Mouse (Mus musculus): ENCODE results near the gene Slit3. TPM values are rescaled to one million over a fixed set of nuclear protein-coding genes. Genes with fewer than 3 reads are reported as not detected.

Slit3 gene
- polyA plus RNA-seq, 1 experiment from 2014 or later = 0.03 TPM

DNA sequence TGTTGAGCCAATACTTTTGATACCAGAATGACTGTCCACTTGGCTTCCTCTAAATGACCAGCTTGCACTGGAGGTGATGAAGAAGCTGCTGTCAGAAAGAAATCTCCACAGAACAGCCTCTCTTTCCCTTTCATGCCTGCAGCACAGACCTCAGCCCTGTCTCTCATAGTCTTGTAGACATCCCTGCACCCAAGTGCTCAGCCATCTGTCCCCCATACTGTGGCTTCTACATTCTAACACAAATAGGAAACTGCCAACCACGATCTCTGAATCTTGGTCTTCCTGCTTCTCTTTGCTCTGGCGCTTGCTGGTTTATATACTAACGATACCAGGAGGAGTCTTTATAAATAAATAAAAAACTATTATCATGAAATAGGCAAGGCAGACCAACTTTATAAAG is 184.9 kb downstream of the Slit3 start:
- no peak for DNase-seq (ENCODE audit: low read depth, low spot score)
- POLR2A ChIA-PET = no interaction called here
- in situ Hi-C loops (cut with MboI; ENCODE audit: low pct_unique_long_range_greater_than_20kb) = no loop called here
- no peaks in the 10 kb centered on the region for H3K27me3 ChIP-seq
- no peak for TF ChIP-seq CTCF (IDR thresholded peaks at IDR 0.05)
- CTCF ChIA-PET = no interaction called here
- ATAC-seq = no peak

DNA sequence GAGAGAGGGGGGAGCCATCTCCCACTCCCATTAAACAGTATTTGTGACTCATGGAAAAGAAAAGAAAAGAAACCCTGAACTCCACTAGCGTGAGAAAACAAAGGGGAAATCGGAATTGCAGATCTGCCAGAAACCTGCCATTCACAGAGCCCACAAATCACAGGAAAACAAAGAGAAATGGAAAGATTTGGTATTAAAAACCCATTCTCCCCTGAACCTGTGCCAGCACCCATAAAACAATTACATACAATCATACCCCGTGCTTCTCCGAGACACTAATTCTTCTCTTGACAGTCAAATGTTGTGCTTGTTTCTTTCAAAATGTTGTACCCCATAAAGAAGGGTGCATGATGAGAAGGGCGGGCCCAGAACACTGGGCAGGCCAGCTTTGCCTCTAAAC is 185.9 kb downstream of the Slit3 start:
- POLR2A ChIA-PET = no interaction called here
- in situ Hi-C loops (cut with MboI; ENCODE audit: low pct_unique_long_range_greater_than_20kb) = no loop called here
- H3K27me3 ChIP-seq = no peaks in the 10 kb centered on the region
- CTCF ChIA-PET = no interaction called here
- TF ChIP-seq CTCF (IDR thresholded peaks at IDR 0.05) = no peak
- DNase-seq (ENCODE audit: low read depth, low spot score) = no peak
- no peak for ATAC-seq

DNA sequence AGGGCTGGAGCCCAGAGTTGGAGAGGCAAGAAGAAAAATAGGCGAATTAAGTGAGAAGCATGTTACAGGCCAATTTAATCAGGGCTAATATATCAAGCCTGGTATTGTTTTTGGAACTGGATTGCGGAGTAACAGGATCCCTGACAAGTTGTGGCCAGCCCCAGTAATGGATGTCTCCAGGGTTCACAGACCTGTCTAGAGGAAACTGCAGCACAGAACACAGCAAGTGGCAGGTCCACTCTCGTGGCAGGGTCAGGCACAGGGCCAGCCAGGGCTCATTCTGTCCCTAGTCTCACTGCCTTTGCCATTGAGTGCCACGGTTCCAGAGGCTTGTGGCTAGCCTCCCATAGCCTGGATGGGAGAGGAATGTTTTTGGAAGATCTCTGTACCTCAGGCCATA is 187.0 kb downstream of the Slit3 start:
- peaks cover 3% of the 10 kb centered on the region for H3K27me3 ChIP-seq
- CTCF ChIA-PET = no interaction called here

DNA sequence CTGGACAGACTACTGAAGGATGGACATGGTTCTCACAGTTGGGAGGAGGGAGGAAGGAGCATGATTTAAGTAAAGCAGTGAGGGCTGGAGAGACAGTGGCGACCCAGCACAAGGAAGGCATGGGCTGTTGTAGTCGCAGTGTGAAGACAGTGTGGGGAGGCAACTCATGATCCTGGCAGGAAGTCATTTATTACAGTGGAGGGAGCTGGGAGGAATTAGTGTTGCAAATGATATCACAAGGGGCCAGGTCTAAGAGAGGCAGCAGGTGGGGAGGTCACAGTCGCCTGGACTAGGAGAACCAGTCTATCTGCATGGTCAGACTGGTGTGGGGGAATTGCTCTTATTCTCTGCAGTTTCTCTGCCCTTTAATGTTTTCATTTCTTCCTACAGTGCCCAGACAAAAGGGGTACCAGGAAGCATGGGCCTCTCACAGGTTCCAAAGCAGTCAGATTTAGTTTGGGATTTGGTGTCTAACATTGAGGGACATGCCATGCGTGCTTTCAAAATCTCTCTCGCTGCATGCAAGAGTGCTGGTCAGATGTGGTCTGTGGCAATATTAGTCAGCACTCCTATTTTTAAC is 194.5 kb downstream of the Slit3 start:
- peaks cover 3% of the 10 kb centered on the region for H3K27me3 ChIP-seq
- TF ChIP-seq CTCF (IDR thresholded peaks at IDR 0.05) = no peak
- ATAC-seq = no peak
- ChIA-PET CTCF (no interaction called here), POLR2A (interaction anchor here (0.6 kb wide), 1 partner anchor 83 kb away, joined by 3 read pairs; no protein-coding TSS in a partner anchor)
- DNase-seq (ENCODE audit: low read depth, low spot score) = no peak
- in situ Hi-C loops (cut with MboI; ENCODE audit: low pct_unique_long_range_greater_than_20kb) = no loop called here

More for the DNA sequence above, 187.0 kb downstream of the Slit3 start:
- POLR2A ChIA-PET = no interaction called here
- DNase-seq (ENCODE audit: low read depth, low spot score) (no peak), ATAC-seq (no peak)
- TF ChIP-seq CTCF (IDR thresholded peaks at IDR 0.05) = no peak
- in situ Hi-C loops (cut with MboI; ENCODE audit: low pct_unique_long_range_greater_than_20kb) = no loop called here

DNA sequence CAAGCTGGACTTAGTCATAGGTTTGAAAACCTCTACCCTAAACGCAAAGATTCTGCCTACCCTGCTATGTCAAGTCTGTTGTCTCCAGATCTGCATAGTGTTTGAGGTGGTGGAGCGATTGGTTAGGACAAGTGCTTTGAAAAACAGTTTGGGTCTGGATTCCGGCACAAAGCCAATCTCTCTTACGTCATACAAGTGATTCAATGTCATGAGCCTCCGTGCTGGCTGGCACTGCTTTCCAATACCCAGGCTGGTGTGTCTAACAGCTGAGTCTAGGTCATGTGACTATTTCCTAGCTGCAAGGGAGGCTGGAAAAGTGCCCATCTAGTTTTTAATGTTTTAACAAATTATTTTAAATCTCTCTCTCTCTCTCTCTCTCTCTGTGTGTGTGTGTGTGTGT is 196.2 kb downstream of the Slit3 start:
- ATAC-seq (no peak), DNase-seq (ENCODE audit: low read depth, low spot score) (no peak)
- peaks cover 2% of the 10 kb centered on the region for H3K27me3 ChIP-seq
- ChIA-PET CTCF (no interaction called here), POLR2A (no interaction called here)
- no peak for TF ChIP-seq CTCF (IDR thresholded peaks at IDR 0.05)
- in situ Hi-C loops (cut with MboI; ENCODE audit: low pct_unique_long_range_greater_than_20kb) = no loop called here

DNA sequence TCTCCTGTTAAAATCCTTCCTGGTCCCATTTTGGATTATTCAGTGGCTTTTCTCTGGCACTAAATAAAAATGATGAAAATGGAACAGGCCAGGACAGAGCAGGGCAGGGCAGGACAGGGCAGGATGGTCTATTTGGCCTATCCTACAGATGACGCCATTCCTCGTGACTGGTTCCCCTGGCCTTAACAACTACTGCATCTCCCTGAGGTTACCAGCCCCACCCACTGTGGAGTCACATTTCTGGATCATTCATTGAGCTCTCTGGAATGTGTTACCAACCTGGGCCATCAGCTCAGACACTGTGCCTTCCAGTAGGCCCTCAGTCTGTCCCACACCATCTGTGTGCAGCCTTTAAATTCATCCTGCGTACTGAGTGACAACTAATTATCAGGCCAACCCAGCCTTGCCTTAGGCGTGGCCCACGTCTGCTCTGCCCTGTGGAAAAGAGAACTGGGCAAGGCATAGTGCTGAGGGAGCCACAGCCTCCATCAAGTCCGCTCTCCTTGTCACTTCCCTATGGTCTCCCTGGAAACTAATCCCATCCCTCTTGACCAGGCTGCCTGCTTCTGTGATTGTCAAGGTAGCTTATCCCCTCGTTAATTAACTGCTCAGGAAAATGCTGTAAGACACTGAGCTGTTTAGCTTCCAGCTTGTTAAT is 196.9 kb downstream of the Slit3 start:
- ATAC-seq (no peak), DNase-seq (ENCODE audit: low read depth, low spot score) (no peak)
- CTCF ChIA-PET = no interaction called here
- no peaks in the 10 kb centered on the region for H3K27me3 ChIP-seq
- POLR2A ChIA-PET = no interaction called here
- TF ChIP-seq CTCF (IDR thresholded peaks at IDR 0.05) = no peak
- in situ Hi-C loops (cut with MboI; ENCODE audit: low pct_unique_long_range_greater_than_20kb) = no loop called here

DNA sequence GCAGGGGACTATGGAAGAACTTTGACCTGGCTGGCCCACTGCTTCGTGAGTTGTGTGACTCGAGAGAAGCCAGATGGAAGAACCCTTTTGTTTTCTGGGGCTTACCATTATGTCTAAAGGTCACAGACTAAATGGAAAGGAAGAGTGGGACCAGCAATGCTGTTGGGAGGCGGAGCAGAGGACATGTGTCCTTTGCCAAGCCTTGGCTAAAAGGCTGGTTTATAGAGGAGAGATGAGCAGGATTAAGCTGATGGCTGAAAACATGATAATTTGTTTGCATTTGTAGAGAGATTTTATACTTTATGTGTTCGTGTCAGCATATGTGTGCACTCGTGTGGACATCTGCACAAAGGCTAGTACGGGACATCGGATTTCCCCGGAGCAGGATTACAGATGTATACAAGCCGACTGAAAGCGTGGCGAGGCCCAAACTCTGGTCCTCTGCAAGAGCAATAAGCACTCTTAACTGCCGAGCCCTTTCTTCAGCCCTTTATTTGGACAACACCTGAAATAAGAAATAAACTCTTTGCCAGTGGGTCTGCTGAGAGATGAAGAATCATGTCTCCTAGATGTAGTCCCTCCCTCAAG is 197.5 kb downstream of the Slit3 start:
- ATAC-seq (no peak), DNase-seq (ENCODE audit: low read depth, low spot score) (no peak)
- H3K27me3 ChIP-seq = no peaks in the 10 kb centered on the region
- TF ChIP-seq CTCF (IDR thresholded peaks at IDR 0.05) = no peak
- in situ Hi-C loops (cut with MboI; ENCODE audit: low pct_unique_long_range_greater_than_20kb) = no loop called here
- POLR2A ChIA-PET = no interaction called here
- CTCF ChIA-PET = no interaction called here

DNA sequence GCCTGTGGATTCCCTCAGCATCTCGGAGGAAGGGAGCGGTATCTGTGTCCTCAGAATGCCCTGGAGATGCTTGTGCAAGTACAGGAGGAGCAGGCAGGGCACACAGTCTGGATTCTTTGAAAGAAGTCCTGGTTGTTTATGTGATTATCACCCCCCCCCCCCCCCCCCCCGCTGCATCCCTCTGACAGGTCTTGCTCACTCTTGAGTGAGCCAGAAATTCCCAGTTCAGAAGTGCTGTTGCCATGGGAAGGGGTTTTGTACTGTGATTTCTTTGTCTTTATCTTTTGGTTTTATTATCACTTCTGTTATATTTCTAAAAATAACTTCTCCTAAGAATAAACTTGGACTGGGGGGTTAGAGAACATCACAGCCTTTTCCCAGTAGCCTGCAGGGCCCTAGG is 199.5 kb downstream of the Slit3 start:
- CTCF ChIA-PET = no interaction called here
- no peak for TF ChIP-seq CTCF (IDR thresholded peaks at IDR 0.05)
- ATAC-seq (no peak), DNase-seq (ENCODE audit: low read depth, low spot score) (no peak)
- in situ Hi-C loops (cut with MboI; ENCODE audit: low pct_unique_long_range_greater_than_20kb) = no loop called here
- H3K27me3 ChIP-seq = no peaks in the 10 kb centered on the region
- POLR2A ChIA-PET = no interaction called here

DNA sequence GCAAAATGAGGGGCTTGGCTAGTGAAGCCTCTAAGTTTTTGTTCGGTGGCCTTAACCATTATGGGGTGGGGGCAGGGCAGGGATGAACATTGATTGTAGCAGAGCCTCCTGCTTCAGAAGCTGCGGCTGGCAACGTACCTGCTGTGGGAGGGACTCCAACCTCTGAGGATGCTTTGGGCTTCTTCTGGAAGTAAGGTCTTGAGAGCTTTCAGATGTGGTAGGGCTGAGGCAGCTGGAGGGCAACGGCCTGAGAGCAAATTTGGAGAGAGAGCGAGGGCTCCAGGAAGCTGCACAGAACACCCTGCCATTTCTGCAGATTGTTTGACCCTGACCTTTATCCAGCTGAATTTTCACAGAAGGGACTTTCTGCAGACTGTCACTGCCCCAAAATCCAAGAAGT is 203.4 kb downstream of the Slit3 start:
- ATAC-seq = no peak
- TF ChIP-seq CTCF (IDR thresholded peaks at IDR 0.05) = no peak
- ChIA-PET POLR2A (no interaction called here), CTCF (no interaction called here)
- DNase-seq (ENCODE audit: low read depth, low spot score) = no peak
- no peaks in the 10 kb centered on the region for H3K27me3 ChIP-seq
- in situ Hi-C loops (cut with MboI; ENCODE audit: low pct_unique_long_range_greater_than_20kb) = no loop called here

DNA sequence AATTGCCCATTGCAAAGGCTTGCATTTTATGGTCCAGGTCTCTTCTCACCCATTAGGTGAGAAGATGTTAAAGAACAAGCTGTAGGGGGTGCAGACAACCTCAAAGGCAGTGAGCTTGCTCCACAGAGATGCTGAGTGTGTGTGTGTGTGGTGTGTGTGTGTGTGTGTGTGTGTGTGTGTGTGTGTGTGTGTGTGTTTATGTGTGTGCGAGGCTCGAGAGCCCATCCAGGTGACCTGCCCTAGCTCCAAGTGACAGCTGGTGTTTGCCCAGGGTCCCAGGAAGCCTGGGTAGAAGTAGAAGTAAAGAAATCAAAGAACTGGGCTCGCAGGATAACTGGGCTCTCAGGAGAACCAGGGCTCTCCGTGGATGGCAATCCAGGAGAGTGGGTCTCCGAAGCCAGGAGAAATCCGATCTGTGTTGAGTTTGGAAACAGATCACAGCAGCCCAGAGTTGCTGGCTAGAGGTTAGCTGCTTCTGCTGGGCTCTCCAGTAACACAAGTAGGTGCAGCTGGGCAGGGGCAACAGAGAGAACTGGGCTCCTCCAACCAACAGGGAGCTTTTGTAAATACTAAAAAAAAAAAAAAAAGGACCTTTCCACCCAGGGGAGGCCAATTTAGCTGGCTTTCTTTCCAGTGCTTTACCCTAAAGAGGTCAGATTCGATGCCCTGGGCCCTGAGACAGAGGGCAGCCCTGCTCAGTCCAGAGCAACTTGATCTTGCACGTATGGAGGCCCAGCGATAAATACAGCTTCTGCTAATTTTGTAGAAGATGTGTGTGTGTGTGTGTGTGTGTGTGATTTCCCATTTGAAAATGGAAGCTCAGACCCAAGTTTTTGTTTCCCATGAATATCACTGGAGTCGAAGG is 204.3 kb downstream of the Slit3 start:
- no peak for TF ChIP-seq CTCF (IDR thresholded peaks at IDR 0.05)
- ChIA-PET CTCF (interaction anchor here (1.1 kb wide), 1 partner anchor 11 kb away, joined by 3 read pairs; no protein-coding TSS in a partner anchor), POLR2A (no interaction called here)
- ATAC-seq (no peak), DNase-seq (ENCODE audit: low read depth, low spot score) (no peak)
- no peaks in the 10 kb centered on the region for H3K27me3 ChIP-seq
- in situ Hi-C loops (cut with MboI; ENCODE audit: low pct_unique_long_range_greater_than_20kb) = no loop called here

DNA sequence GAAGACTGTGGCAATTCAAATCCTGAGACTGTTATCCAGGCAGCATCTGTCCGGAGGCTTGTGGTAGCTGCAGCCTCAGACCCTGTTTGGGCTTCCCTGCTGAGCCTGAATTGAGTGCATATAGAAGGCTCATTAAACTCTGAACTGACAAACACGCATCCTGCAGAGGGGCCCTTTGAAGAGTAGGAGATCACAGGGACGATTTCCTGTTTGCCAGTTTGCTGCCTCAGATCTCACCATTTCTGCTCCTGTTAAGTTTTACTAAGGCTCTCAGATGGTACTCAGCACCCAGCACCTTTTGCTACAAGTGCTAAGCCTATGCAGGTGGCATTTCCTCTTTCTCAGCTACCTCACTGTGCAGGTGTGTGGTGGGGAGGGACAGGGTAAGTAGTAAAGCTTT is 205.3 kb downstream of the Slit3 start:
- CTCF ChIA-PET = interaction anchor here (1.1 kb wide), 1 partner anchor 10 kb away, joined by 3 read pairs; no protein-coding TSS in a partner anchor
- ATAC-seq = no peak
- DNase-seq (ENCODE audit: low read depth, low spot score) = no peak
- TF ChIP-seq CTCF (IDR thresholded peaks at IDR 0.05) = no peak
- in situ Hi-C loops (cut with MboI; ENCODE audit: low pct_unique_long_range_greater_than_20kb) = no loop called here
- no peaks in the 10 kb centered on the region for H3K27me3 ChIP-seq
- POLR2A ChIA-PET = no interaction called here

Data from Patski (cell line).